Mouse (Mus musculus): ENCODE results near the gene Gm10073. TPM values are rescaled to one million over a fixed set of nuclear protein-coding genes. Genes with fewer than 3 reads are reported as not detected.
"Not testable (repeated sequence)": the region's sequence is repeated elsewhere in the genome, so short reads cannot be mapped to it uniquely, and the experiment has no call there.

Gene Gm10073
- polyA plus RNA-seq, 1 experiment from 2014 or later = 6.1 TPM

DNA sequence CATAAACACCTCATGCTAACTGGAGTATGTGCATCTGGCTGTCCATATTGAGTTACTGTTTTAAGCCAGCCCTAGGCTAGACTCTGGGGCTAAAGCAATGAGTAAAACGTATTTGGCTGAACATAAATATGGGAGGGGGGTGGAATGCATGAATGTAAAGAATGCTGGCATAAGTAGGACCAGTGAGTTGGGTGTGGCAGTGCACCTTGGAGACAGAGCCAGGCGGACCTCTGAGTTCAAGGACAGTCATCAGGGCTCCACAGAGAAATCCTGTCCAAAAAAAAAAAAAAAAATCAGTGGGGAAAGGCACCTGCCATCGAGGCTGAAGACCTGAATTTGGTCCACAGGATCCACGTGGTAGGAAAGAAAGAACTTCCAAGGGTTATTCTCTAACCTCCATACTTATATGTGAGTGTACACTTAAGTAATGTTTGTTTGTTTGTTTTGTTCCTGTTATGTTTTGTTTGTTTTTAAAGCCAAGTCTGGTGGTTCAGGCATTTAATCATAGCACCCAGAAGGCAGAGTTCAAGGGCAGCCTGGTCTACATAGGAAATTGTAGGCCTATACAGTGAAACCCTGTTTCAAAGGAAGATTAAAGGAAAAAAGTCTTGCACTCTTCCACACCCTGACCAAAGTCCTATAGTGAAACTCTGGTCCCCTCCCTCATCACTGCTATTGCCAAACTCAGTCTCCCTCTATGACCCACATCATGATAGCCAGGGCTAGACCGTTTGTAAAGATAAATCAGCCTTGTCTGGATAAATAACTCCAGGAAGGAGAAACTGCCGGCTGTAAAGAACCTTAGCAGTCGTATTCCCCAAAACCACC lies 36.0 kb upstream of the Gm10073 start:
- no peaks in the 10 kb centered on the region for H3K9me3 ChIP-seq
- 79% methylated on average over 7 of the region's 7 CpGs for WGBS
- H3K27me3 ChIP-seq = peaks cover 31% of the 10 kb centered on the region
- H3K36me3 ChIP-seq = no peaks in the 10 kb centered on the region
- no peak overlapping the region for H3K9ac ChIP-seq
- no peak overlapping the region for H3K4me3 ChIP-seq
- no peak for ATAC-seq (ENCODE audit: low FRiP score)
- H3K27ac ChIP-seq = no peak overlapping the region
- H3K4me1 ChIP-seq (replicated peaks) = no peaks in the 10 kb centered on the region
- no peak overlapping the region for H3K4me2 ChIP-seq

DNA sequence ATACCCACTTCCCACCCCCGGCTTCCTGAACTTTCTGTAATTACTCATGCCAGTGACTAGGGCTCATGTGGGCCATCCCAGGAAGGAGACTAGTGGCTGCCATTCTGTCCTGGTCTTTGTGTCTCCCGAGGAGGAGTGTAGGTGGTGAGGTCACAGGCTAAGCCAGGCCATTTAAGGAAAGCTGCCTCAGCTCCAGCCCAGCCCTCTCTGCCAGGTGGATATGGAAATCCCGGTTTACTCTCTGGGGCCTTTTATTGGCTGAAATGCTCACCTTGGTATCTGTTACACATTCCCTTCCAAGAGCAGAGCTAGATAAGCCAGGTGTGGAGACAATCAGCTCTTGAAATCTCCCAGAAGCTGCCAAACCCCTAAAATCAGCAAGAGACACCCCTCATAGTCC lies 35.2 kb upstream of the Gm10073 start:
- ATAC-seq (ENCODE audit: low FRiP score) = no peak
- H3K9me3 ChIP-seq = no peaks in the 10 kb centered on the region
- H3K27me3 ChIP-seq = peaks cover 40% of the 10 kb centered on the region
- H3K4me1 ChIP-seq (replicated peaks) = peaks cover 8% of the 10 kb centered on the region
- no peaks in the 10 kb centered on the region for H3K36me3 ChIP-seq
- H3K27ac ChIP-seq = no peak overlapping the region
- H3K4me3 ChIP-seq = no peak overlapping the region
- no peak overlapping the region for H3K4me2 ChIP-seq
- WGBS = 62% methylated on average over 3 of the region's 3 CpGs
- no peak overlapping the region for H3K9ac ChIP-seq

DNA sequence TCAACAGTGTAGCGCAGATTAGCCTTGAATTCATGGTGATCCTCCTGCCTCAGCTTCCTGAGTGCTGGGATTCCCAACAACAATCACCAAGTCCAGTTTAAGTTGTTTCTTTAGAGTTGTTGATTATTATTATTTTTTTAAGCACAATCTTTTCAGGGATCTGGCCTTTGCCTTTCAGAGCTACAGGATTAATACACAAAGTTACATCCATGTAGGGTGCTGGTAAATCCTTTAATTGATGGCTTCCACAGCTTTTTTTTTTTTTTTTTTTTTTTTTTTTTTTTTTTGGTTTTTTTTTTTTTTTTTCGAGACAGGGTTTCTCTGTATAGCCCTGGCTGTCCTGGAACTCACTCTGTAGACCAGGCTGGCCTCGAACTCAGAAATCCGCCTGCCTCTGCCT lies 34.5 kb upstream of the Gm10073 start:
- not testable (repeated sequence) for H3K27ac ChIP-seq; H3K36me3 ChIP-seq; H3K9me3 ChIP-seq; H3K4me3 ChIP-seq; ATAC-seq (ENCODE audit: low FRiP score); H3K9ac ChIP-seq; H3K4me2 ChIP-seq
- peaks cover 14% of the 10 kb centered on the region for H3K4me1 ChIP-seq (replicated peaks)
- peaks cover 46% of the 10 kb centered on the region for H3K27me3 ChIP-seq
- 87% methylated on average over 4 of the region's 4 CpGs for WGBS

DNA sequence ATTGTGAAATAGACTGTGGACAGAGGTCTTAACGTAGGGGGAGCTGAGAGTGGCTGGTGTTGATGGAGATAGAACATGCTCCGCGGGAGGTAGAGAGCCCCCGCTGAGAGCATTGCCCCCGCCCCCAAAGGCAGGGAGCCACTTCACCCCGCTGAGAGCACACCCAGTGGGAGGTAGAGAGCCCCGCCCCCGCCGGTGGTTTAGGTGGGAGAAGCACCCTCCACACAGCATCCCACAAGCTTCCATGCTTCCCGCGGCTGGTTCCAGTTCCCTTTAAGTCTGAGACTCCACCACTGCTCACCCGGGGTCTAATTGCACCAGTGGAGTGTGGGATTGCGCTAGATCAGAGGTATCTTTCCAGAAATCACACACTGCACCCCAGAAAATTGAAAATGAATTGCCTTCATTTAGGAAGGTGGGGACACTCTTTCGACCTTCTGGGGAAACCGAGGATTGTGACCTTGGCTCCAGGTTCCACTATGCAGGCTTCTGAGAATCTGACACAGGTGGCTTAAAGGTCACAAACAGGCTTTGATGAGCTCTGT lies 33.4 kb upstream of the Gm10073 start:
- 41% methylated on average over 15 of the region's 15 CpGs for WGBS
- Histone ChIP-seq H3K4me3 (no peak overlapping the region), H3K4me1 (replicated peaks) (peaks cover 16% of the 10 kb centered on the region), H3K36me3 (no peaks in the 10 kb centered on the region), H3K4me2 (no peak overlapping the region), H3K27ac (no peak overlapping the region), H3K9ac (no peak overlapping the region), H3K27me3 (peaks cover 57% of the 10 kb centered on the region), H3K9me3 (no peaks in the 10 kb centered on the region)
- no peak for ATAC-seq (ENCODE audit: low FRiP score)

DNA sequence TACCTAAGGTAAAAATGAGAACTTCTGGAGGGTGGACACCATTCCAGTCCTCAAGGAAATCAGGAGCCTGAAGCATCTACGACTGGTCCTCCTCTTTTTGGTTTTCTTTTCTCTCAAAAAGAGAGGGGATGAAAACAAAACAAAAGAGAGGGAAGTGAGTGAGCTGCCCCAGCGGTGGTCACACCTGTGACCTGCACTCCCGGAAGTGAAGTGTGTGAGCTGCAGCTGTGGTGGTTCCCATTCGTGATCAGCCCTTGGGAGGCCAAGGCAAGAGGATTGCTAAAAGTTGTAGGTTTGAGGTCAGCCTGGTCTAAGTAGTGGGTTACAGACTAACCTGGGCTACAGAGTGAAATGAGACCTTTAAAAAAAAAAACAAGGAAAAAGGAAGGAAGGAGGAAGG lies 32.9 kb upstream of the Gm10073 start:
- H3K36me3 ChIP-seq = no peaks in the 10 kb centered on the region
- no peak overlapping the region for H3K4me2 ChIP-seq
- no peak overlapping the region for H3K9ac ChIP-seq
- H3K4me1 ChIP-seq (replicated peaks) = peaks cover 16% of the 10 kb centered on the region
- H3K27me3 ChIP-seq = peaks cover 62% of the 10 kb centered on the region
- no peak overlapping the region for H3K27ac ChIP-seq
- no peak for ATAC-seq (ENCODE audit: low FRiP score)
- H3K9me3 ChIP-seq = no peaks in the 10 kb centered on the region
- no peak overlapping the region for H3K4me3 ChIP-seq
- 52% methylated on average over 4 of the region's 4 CpGs for WGBS

DNA sequence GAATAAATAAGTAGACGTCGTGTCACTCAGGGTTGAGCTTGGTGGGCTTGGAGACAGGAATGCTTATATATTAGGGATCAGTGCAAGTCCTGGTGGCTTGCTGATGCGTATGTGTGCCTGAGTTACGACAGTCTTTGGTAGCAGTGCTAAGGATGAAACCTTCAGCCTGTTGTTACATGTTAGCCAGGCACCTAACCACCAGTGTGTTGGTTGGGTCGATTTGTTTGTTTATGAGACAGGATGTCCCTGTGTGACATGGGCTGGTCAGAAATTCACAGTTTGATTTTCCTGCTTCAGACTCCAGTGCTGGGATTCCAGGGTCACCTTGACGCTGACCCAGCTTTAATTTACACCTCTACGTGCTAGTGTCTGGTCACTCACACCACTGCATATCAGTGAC lies 32.4 kb upstream of the Gm10073 start:
- Histone ChIP-seq H3K27me3 (peaks cover 62% of the 10 kb centered on the region), H3K36me3 (no peaks in the 10 kb centered on the region), H3K27ac (no peak overlapping the region), H3K4me3 (no peak overlapping the region), H3K4me1 (replicated peaks) (peaks cover 16% of the 10 kb centered on the region), H3K4me2 (no peak overlapping the region), H3K9ac (no peak overlapping the region), H3K9me3 (no peaks in the 10 kb centered on the region)
- WGBS = 74% methylated on average over 7 of the region's 7 CpGs
- ATAC-seq (ENCODE audit: low FRiP score) = no peak

DNA sequence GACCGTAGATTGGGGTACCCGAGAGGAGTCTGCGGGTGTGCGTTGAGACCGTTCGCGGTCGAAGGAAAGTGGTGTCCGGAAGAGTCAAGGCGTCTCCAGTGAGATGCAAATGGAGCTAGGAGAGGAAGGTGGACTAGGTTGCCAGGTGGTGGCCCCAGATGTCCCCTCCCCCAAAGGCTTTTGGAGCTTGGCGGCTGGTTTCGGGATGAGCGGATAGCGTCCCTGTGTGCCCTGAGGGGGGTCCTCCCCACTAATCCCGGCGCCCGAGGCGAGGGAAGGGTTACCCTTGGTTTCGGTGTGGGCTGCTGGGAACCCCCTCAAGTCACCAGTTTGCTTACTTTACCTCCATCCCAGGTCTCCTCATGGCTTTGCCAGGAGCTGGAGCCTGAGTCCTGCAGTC lies 30.7 kb upstream of the Gm10073 start:
- WGBS = 1% methylated on average over 19 of the region's 19 CpGs
- H3K4me3 ChIP-seq = peak overlapping the region; percentile 52
- H3K4me1 ChIP-seq (replicated peaks) = peaks cover 16% of the 10 kb centered on the region
- H3K9ac ChIP-seq = peak overlapping the region; percentile 61; the same call in 1 of the 2 replicates
- H3K27me3 ChIP-seq = peaks cover 62% of the 10 kb centered on the region
- no peak for ATAC-seq (ENCODE audit: low FRiP score)
- H3K27ac ChIP-seq = no peak overlapping the region
- no peaks in the 10 kb centered on the region for H3K9me3 ChIP-seq
- no peaks in the 10 kb centered on the region for H3K36me3 ChIP-seq
- peak overlapping the region; percentile 94 for H3K4me2 ChIP-seq

DNA sequence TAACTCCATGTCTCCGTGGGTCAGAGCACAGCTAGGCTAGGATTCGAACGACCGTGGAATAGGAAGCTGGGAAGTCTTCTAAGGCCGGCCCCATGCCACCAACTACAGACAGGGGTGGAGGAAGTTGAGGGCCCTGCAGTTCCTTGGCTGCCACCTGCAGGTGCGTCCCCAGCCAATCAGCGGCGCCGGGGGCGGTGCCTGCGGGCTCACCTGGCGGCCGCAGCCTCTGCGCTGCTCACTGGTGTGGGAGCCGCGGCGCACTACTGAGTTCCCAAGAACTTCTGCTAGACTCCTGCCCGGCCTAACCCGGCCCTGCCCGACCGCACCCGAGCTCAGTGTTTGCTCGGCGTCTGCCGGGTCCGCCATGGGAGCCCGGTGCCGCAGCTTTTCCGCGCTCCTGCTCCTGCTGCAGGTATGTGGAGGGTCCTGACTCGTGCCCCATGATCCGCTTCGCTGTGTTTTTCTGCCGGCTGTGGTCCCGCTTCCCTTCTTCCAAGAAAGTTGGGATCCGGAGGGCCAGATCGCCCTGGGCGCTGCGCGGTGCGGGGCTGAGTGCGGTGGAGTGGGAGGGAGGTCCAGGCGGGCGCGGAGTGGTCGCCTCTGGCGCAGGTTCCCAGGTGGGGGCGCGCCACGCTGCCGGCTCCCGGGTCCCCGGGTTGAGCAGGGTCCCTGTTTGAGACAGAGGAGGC lies 30.0 kb upstream of the Gm10073 start, which contains the start of gene Cdh1:
TSS of gene Cdh1 (plus strand) at position 221 of the 689 bp plus-strand sequence.
- ATAC-seq (ENCODE audit: low FRiP score) = 0 out of 2 replicates have a peak, but pooled peaks have one; percentile 24
- WGBS = under 1% methylated on average over 53 of the region's 53 CpGs

DNA sequence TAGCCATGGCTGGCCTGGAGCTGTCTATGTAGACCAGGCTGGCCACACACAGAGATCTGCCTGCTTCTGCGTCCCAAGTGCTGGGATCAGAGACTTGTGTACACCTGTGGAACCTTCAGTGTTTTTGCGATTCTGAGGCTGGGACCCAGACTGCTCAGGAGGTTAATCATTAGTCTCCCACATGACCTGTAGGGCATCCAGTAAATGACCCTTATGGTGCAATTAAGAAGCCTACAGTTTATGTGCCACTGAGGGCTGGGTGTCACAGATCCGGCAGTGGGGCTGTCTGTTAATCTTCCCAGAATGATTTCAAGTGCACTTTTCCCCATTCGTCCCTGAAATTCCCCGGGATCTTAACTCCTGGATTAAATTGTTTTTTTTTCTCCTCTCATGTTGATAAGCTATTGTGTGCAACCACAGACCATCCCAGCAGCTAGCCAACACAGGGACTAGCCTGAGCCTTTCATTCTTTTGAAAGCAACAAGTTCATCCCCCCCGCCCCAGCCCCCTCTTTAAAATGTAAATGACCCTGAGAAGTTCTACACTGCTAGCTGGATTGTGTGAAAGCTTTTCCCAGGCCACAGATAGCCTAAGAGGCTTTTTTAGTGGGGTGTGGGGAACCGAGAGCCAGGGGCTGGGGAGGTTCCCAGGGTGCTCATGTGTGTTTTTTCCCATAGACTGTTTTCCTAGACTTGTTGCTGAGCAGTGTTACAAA lies 26.2 kb upstream of the Gm10073 start:
- 25% methylated on average over 7 of the region's 7 CpGs for WGBS
- H3K9ac ChIP-seq = no peak overlapping the region
- no peak overlapping the region for H3K4me2 ChIP-seq
- H3K4me1 ChIP-seq (replicated peaks) = peaks cover 16% of the 10 kb centered on the region
- no peak overlapping the region for H3K4me3 ChIP-seq
- no peaks in the 10 kb centered on the region for H3K36me3 ChIP-seq
- no peaks in the 10 kb centered on the region for H3K9me3 ChIP-seq
- no peak overlapping the region for H3K27ac ChIP-seq
- ATAC-seq (ENCODE audit: low FRiP score) = no peak
- peaks cover 32% of the 10 kb centered on the region for H3K27me3 ChIP-seq

More for the DNA sequence above, 30.0 kb upstream of the Gm10073 start, which contains the start of gene Cdh1:
- H3K9me3 ChIP-seq = no peaks in the 10 kb centered on the region
- H3K27ac ChIP-seq = no peak within 1 kb of the TSS
- H3K9ac ChIP-seq = peak within 1 kb of the TSS; percentile 61
- H3K4me2 ChIP-seq = peak within 1 kb of the TSS; percentile 94
- H3K4me1 ChIP-seq (replicated peaks) = peaks cover 16% of the 10 kb centered on the region
- H3K27me3 ChIP-seq = peaks cover 62% of the 10 kb centered on the region
- H3K36me3 ChIP-seq = no peaks in the 10 kb centered on the region
- peak within 1 kb of the TSS; percentile 52 for H3K4me3 ChIP-seq

DNA sequence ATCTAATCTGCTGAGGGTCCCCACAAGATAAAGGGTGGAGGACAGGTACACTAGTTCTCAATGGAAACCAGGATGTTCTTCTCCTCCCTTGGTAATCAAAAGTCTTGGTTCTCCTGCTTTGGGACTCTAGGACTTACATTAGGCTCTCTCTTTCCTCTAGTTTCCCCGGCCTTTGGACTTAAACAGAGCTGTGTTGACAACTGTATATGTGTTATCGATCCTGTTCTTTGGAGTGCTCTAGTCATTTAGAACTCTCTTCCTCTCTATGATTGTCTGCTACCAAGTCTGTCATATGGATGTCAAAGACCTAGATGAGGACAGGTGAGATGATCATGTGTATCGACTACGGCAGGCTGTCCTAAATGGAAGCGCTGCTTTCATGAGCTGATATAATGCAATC lies 23.8 kb upstream of the Gm10073 start:
- Histone ChIP-seq H3K9me3 (no peaks in the 10 kb centered on the region), H3K36me3 (no peaks in the 10 kb centered on the region), H3K9ac (no peak overlapping the region), H3K4me2 (no peak overlapping the region), H3K4me3 (no peak overlapping the region), H3K27ac (no peak overlapping the region), H3K4me1 (replicated peaks) (no peaks in the 10 kb centered on the region), H3K27me3 (peaks cover 8% of the 10 kb centered on the region)
- 96% methylated on average over 5 of the region's 5 CpGs for WGBS
- ATAC-seq (ENCODE audit: low FRiP score) = no peak

DNA sequence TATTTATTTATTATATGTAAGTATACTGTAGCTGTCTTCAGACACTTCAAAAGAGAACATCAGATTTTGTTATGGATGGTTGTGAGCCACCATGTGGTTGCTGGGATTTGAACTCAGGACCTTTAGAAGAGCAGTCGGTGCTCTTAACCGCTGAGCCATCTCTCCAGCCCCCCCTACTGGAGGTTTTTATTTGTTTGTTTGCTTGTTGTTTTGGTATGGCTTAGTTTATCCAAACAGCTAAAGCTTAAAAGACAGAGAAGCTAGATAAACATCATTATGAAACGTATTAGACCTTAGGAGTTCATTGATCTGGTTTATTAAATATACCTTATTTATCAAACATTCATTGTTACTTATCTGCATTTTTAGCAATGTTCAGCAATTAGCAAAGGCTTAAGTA lies 22.4 kb upstream of the Gm10073 start:
- H3K9ac ChIP-seq; H3K27me3 ChIP-seq; H3K9me3 ChIP-seq; H3K4me1 ChIP-seq (replicated peaks); H3K4me3 ChIP-seq; ATAC-seq (ENCODE audit: low FRiP score); H3K36me3 ChIP-seq; H3K4me2 ChIP-seq; H3K27ac ChIP-seq: not testable (repeated sequence)
- 97% methylated on average over 3 of the region's 3 CpGs for WGBS

DNA sequence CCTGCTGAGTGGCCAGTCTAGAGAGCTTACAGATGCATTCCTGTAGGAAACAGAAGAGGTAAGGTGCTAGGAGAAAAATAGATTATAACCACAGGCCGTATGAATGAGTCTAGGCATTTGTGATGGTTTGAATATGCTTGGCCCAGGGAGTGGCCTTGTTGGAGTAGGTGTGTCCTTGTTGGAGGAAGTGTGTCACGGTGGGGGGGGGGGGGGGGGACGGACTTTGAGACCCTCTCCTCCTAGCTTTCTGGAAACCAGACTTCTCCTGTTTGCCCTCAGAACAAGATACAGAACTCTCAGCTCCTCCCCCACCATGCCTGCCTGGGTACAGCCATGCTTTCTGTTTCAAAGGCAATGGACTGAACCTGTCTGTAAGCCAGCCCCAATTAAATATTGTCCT lies 19.2 kb upstream of the Gm10073 start:
- Histone ChIP-seq H3K4me3 (no peak overlapping the region), H3K4me2 (no peak overlapping the region), H3K9me3 (no peaks in the 10 kb centered on the region), H3K9ac (no peak overlapping the region), H3K36me3 (no peaks in the 10 kb centered on the region), H3K27me3 (no peaks in the 10 kb centered on the region), H3K4me1 (replicated peaks) (no peaks in the 10 kb centered on the region), H3K27ac (no peak overlapping the region)
- no peak for ATAC-seq (ENCODE audit: low FRiP score)
- 72% methylated on average over 3 of the region's 3 CpGs for WGBS
